Mouse (Mus musculus) kidney, embryonic 16.5 days (tissue): ENCODE measurements around the gene Ube2h. TPM values are rescaled to one million over a fixed set of nuclear protein-coding genes. Genes with fewer than 3 reads are reported as not detected.
"Not testable (repeated sequence)": the region's sequence is repeated elsewhere in the genome, so short reads cannot be mapped to it uniquely, and the experiment has no call there.

Experiments
- ATAC-seq: fragments of 200-750 bp; cut with Nextera tagmentation; 2 replicates; pipeline ENCODE4 v1.8.0; 2017; ENCODE audit warnings: moderate TSS enrichment; ENCODE audit not compliant: low FRiP score, low TSS enrichment
- H3K27ac ChIP-seq: fragments of 300-500 bp; sonication (generic); 2 replicates; pipeline ENCODE4 v1.5.1; 2014; ENCODE audit warnings: low read length
- H3K27me3 ChIP-seq: fragments of 300-500 bp; sonication (generic); 2 replicates; pipeline ENCODE4 v1.6.1; 2014; ENCODE audit warnings: low read length, control low read depth, mixed read lengths; ENCODE audit not compliant: insufficient read depth
- H3K36me3 ChIP-seq: fragments of 300-500 bp; sonication (generic); 2 replicates; pipeline ENCODE4 v1.6.1; 2014; ENCODE audit warnings: low read length, control low read depth, mixed read lengths; ENCODE audit not compliant: insufficient read depth
- H3K4me1 ChIP-seq: fragments of 300-500 bp; sonication (generic); 2 replicates; pipeline ENCODE4 v1.6.1; 2014; ENCODE audit warnings: low read length, control low read depth, mixed read lengths; ENCODE audit not compliant: insufficient read depth
- H3K4me2 ChIP-seq: fragments of 300-500 bp; sonication (generic); replicated peaks from 2 replicates; pipeline ENCODE4 v1.6.1; 2014; ENCODE audit warnings: low read depth, low read length
- H3K4me3 ChIP-seq: fragments of 300-500 bp; sonication (generic); 2 replicates; pipeline ENCODE4 v1.5.1; 2014; ENCODE audit warnings: mild to moderate bottlenecking, low read length
- H3K9ac ChIP-seq: fragments of 300-500 bp; sonication (generic); replicated peaks from 2 replicates; pipeline ENCODE4 v1.6.1; 2014; ENCODE audit warnings: low read length
- H3K9me3 ChIP-seq: fragments of 300-500 bp; sonication (generic); 2 replicates; pipeline ENCODE4 v1.6.1; 2016; ENCODE audit warnings: low read length, control low read depth
- WGBS: fragments of 180-500 bp; shearing (Covaris S2); extraction: QIAGEN DNeasy Blood & Tissue Kit; methylation state at CpG from one replicate; pipeline ENCODE4 v1.1.7; 2014; 5-methylcytosine and 5-hydroxymethylcytosine counted together
- polyA plus RNA-seq: library from polyadenylated mRNA; unstranded; fragments of >200 nt; fragmentation: Nextera tagmentation; extraction: Ambion mirVana; gene quantifications from 2 replicates; pipeline ENCODE4 v1.2.1, GENCODE M21; 2015

Ube2h gene
- polyA plus RNA-seq, 1 experiment from 2014 or later: 55.5 TPM

- Histone ChIP-seq H3K27ac (no peak overlapping the region), H3K27me3 (no peaks in the 10 kb centered on the region), H3K9me3 (no peaks in the 10 kb centered on the region), H3K4me2 (no peak overlapping the region), H3K4me3 (no peak overlapping the region), H3K9ac (no peak overlapping the region), H3K36me3 (peaks cover 8% of the 10 kb centered on the region; the same call in 1 of the 2 replicates), H3K4me1 (no peaks in the 10 kb centered on the region)
- WGBS: 94% methylated on average over 8 of the region's 8 CpGs
- no peak for ATAC-seq
These were observed 91.9 kb downstream of the Ube2h start for GRCm38 (mm10) chr6:30212468-30212867.

- Histone ChIP-seq H3K4me3 (no peak overlapping the region), H3K27ac (no peak overlapping the region), H3K9me3 (no peaks in the 10 kb centered on the region), H3K4me2 (no peak overlapping the region), H3K27me3 (no peaks in the 10 kb centered on the region), H3K9ac (no peak overlapping the region), H3K4me1 (no peaks in the 10 kb centered on the region), H3K36me3 (peaks cover 8% of the 10 kb centered on the region; the same call in 1 of the 2 replicates)
- ATAC-seq: no peak
- 72% methylated on average over 16 of the region's 16 CpGs for WGBS
These were observed 92.5 kb downstream of the Ube2h start for GRCm38 (mm10) chr6:30211641-30212455.

- Histone ChIP-seq H3K4me1 (peaks cover 2% of the 10 kb centered on the region; the same call in 1 of the 2 replicates), H3K4me3 (no peak overlapping the region), H3K27ac (no peak overlapping the region), H3K9me3 (no peaks in the 10 kb centered on the region), H3K4me2 (no peak overlapping the region), H3K36me3 (peaks cover 8% of the 10 kb centered on the region; the same call in 1 of the 2 replicates), H3K27me3 (no peaks in the 10 kb centered on the region), H3K9ac (no peak overlapping the region)
- WGBS: 30% methylated on average over 5 of the region's 5 CpGs
- ATAC-seq: no peak
These were observed 93.6 kb downstream of the Ube2h start for GRCm38 (mm10) chr6:30210788-30211187.

- no peak for ATAC-seq
- Histone ChIP-seq H3K36me3 (peaks cover 4% of the 10 kb centered on the region; the same call in 1 of the 2 replicates), H3K9me3 (no peaks in the 10 kb centered on the region), H3K9ac (no peak overlapping the region), H3K27ac (no peak overlapping the region), H3K4me3 (no peak overlapping the region), H3K4me2 (no peak overlapping the region), H3K27me3 (no peaks in the 10 kb centered on the region), H3K4me1 (peaks cover 4% of the 10 kb centered on the region; the same call in 1 of the 2 replicates)
- WGBS: 56% methylated on average over 4 of the region's 4 CpGs
These were observed 95.5 kb downstream of the Ube2h start for GRCm38 (mm10) chr6:30208844-30209243.

- no peak overlapping the region for H3K9ac ChIP-seq
- ATAC-seq: peak; percentile 75
- H3K9me3 ChIP-seq: no peaks in the 10 kb centered on the region
- H3K4me2 ChIP-seq: peak overlapping the region; percentile 53
- no peaks in the 10 kb centered on the region for H3K36me3 ChIP-seq
- H3K4me1 ChIP-seq: peaks cover 4% of the 10 kb centered on the region; the same call in 1 of the 2 replicates
- no peak overlapping the region for H3K27ac ChIP-seq
- WGBS: 7% methylated on average over 30 of the region's 30 CpGs
- H3K4me3 ChIP-seq: peak overlapping the region; percentile 30
- H3K27me3 ChIP-seq: no peaks in the 10 kb centered on the region
These were observed 98.6 kb downstream of the Ube2h start for GRCm38 (mm10) chr6:30205587-30206202.

- ATAC-seq, H3K27me3 ChIP-seq, H3K9ac ChIP-seq, H3K27ac ChIP-seq, H3K4me3 ChIP-seq, H3K4me1 ChIP-seq, H3K9me3 ChIP-seq, H3K36me3 ChIP-seq: not testable (repeated sequence)
- H3K4me2 ChIP-seq: peak overlapping the region; percentile 53; the same call in 1 of the 2 replicates
- 85% methylated on average over 5 of the region's 6 CpGs for WGBS
These were observed 99.2 kb downstream of the Ube2h start for GRCm38 (mm10) chr6:30205180-30205538.

- H3K9ac ChIP-seq: no peak overlapping the region
- no peak overlapping the region for H3K4me3 ChIP-seq
- no peaks in the 10 kb centered on the region for H3K9me3 ChIP-seq
- no peaks in the 10 kb centered on the region for H3K27me3 ChIP-seq
- no peaks in the 10 kb centered on the region for H3K36me3 ChIP-seq
- H3K4me2 ChIP-seq: no peak overlapping the region
- peaks cover 4% of the 10 kb centered on the region; the same call in 1 of the 2 replicates for H3K4me1 ChIP-seq
- no peak for ATAC-seq
- H3K27ac ChIP-seq: no peak overlapping the region
- WGBS: 64% methylated on average over 20 of the region's 20 CpGs
These were observed 99.8 kb downstream of the Ube2h start for GRCm38 (mm10) chr6:30204383-30205179.

GRCm38 (mm10) chr6:30196143-30196542, 108.2 kb downstream of the Ube2h start:
- Histone ChIP-seq H3K27ac (no peak overlapping the region), H3K4me1 (no peaks in the 10 kb centered on the region), H3K4me3 (no peak overlapping the region), H3K36me3 (no peaks in the 10 kb centered on the region), H3K4me2 (no peak overlapping the region), H3K27me3 (no peaks in the 10 kb centered on the region), H3K9me3 (no peaks in the 10 kb centered on the region), H3K9ac (no peak overlapping the region)
- ATAC-seq: no peak
- 82% methylated on average over 8 of the region's 8 CpGs for WGBS

GRCm38 (mm10) chr6:30195656-30196055, 108.7 kb downstream of the Ube2h start:
- no peaks in the 10 kb centered on the region for H3K27me3 ChIP-seq
- no peak overlapping the region for H3K4me2 ChIP-seq
- H3K4me1 ChIP-seq: no peaks in the 10 kb centered on the region
- no peak overlapping the region for H3K27ac ChIP-seq
- no peaks in the 10 kb centered on the region for H3K9me3 ChIP-seq
- no peak overlapping the region for H3K9ac ChIP-seq
- no peak overlapping the region for H3K4me3 ChIP-seq
- no peaks in the 10 kb centered on the region for H3K36me3 ChIP-seq
- ATAC-seq: no peak
- 82% methylated on average over 11 of the region's 11 CpGs for WGBS
